Mouse (Mus musculus) embryonic fibroblast, embryonic 13.5 days (primary cell): ENCODE measurements around the gene Snx10. TPM values are rescaled to one million over a fixed set of nuclear protein-coding genes. Genes with fewer than 3 reads are reported as not detected.

Experiments
- H3K27ac ChIP-seq: 2 replicates; pipeline ENCODE4 v1.5.1; 2012; ENCODE audit warnings: low read length, control low read depth, inconsistent platforms; ENCODE audit not compliant: insufficient read depth
- H3K4me1 ChIP-seq: 2 replicates; pipeline ENCODE4 v1.6.1; 2011; ENCODE audit warnings: low read length; ENCODE audit not compliant: control insufficient read depth, insufficient read depth
- H3K4me3 ChIP-seq: 2 replicates; pipeline ENCODE4 v1.5.1; 2011; ENCODE audit warnings: mild to moderate bottlenecking, control low read depth, low read length; ENCODE audit not compliant: insufficient read depth
- CTCF ChIP-seq: IDR thresholded peaks from 2 replicates; pipeline ENCODE4 v1.5.1; 2011; ENCODE audit warnings: mild to moderate bottlenecking, control low read depth, low read length, moderate library complexity, borderline replicate concordance; ENCODE audit not compliant: insufficient read depth
- POLR2A ChIP-seq: IDR thresholded peaks from 2 replicates; pipeline ENCODE4 v1.6.1; 2011; ENCODE audit warnings: low read depth, mild to moderate bottlenecking, control low read depth, low read length, moderate library complexity
- polyA plus RNA-seq: library from polyadenylated mRNA; stranded (reverse); fragments of >200 nt; gene quantifications from 2 replicates; pipeline ENCODE4 v1.2.4, GENCODE M21; 2011; ENCODE audit warnings: low read depth; ENCODE audit not compliant: missing spikeins, insufficient read length

Snx10 gene
- polyA plus RNA-seq, 1 experiment: 27.5 TPM

DNA sequence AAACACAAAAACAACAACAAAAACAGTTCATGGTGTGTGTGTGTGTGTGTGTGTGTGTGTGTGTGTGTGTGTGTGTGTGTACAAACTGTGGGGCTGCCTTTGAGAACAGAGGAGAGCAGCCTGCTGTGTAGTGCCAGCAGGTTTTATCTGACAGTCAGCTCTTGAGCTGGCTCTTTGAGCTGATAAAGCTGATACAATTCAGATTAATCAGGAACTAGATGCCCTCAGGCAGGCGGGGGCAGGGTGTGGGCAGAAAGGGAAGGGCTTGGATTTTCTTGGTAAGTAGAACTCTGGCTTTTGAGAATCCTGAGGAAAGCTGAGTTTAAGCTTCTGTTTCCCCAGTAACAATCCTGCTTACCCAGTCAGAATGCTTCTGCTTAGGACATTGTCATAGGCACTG lies 18.0 kb upstream of the Snx10 start:
- TF ChIP-seq CTCF (no peak), POLR2A (no peak)
- H3K4me1 ChIP-seq: no peaks in the 10 kb centered on the region
- H3K27ac ChIP-seq: no peak overlapping the region
- no peak overlapping the region for H3K4me3 ChIP-seq

DNA sequence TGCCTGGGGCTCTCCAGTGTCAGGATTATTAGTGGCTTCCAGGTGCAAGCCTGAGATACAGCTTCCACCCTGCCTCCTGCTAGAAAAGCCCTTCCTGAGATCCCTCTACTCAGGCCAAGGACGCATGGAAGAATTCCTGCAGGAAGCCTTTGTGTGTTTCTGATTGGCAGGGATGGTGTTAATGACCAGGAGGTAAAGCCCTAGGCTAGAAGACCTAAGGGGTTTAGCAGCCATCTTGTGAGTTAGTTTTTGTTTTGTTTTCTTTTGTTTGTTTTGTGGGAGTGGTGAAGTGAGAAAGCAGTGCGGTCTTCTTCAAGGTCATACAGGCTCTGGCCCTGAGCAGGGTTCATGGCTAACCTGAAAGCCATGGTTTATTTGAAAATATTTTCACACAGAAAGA lies 16.1 kb upstream of the Snx10 start:
- TF ChIP-seq CTCF (no peak), POLR2A (no peak)
- no peak overlapping the region for H3K27ac ChIP-seq
- no peaks in the 10 kb centered on the region for H3K4me1 ChIP-seq
- H3K4me3 ChIP-seq: no peak overlapping the region

GRCm38 (mm10) chr6:51508750-51509648 lies 14.7 kb upstream of the Snx10 start:
- no peaks in the 10 kb centered on the region for H3K4me1 ChIP-seq
- H3K27ac ChIP-seq: no peak overlapping the region
- H3K4me3 ChIP-seq: no peak overlapping the region; the same call in 1 of the 2 replicates
- TF ChIP-seq CTCF (peak; percentile 77; the same call in 1 of the 2 replicates), POLR2A (0 out of 2 replicates have a peak, but pooled peaks have one; percentile 21)

DNA sequence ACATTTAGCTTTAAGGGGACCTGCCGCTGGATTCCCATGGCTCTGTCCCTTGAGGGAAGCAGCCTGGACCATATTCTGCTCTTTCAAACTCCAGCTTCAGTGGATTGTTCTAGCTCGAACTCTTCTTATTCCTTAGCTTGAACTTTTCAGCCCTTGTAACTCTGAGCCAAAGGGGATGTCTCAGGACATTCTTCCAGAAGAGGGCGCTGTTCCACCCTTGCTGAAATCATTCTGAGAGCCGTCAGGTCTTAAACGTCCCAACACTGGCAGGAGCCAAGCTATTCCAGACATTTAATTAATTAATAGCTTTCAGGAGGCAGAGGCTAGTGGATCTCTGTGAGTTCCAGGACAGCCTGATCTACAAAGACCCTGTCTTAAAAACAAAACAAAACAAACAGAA lies 13.6 kb upstream of the Snx10 start:
- Histone ChIP-seq H3K27ac (no peak overlapping the region), H3K4me3 (no peak overlapping the region), H3K4me1 (no peaks in the 10 kb centered on the region)
- no peak for TF ChIP-seq POLR2A
- no peak for TF ChIP-seq CTCF

- Histone ChIP-seq H3K4me1 (no peaks in the 10 kb centered on the region), H3K27ac (no peak overlapping the region), H3K4me3 (no peak overlapping the region)
- TF ChIP-seq POLR2A (no peak), CTCF (no peak)
These were observed 12.8 kb upstream of the Snx10 start for GRCm38 (mm10) chr6:51510946-51511345.

GRCm38 (mm10) chr6:51513745-51514144 lies 10.0 kb upstream of the Snx10 start:
- no peaks in the 10 kb centered on the region for H3K4me1 ChIP-seq
- H3K4me3 ChIP-seq: no peak overlapping the region
- no peak for TF ChIP-seq CTCF
- TF ChIP-seq POLR2A: no peak
- no peak overlapping the region for H3K27ac ChIP-seq

DNA sequence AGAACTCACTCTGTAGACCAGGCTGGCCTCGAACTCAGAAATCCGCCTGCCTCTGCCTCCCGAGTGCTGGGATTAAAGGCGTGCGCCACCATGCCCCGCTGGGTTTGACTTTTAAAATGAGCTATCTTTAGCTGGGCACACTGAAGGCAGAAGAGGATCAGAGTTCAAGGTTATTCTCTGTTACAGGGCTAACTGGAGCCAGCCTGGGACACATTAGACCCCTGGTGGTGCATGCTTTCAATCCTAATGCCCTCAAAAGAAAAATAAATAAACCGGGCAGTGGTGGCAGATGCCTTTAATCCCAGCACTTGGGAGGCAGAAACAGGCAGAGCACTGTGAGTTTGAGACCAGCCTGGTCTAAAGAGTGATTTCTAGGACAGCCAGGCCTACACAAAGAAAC lies 8.8 kb upstream of the Snx10 start:
- Histone ChIP-seq H3K4me3 (no peak overlapping the region), H3K4me1 (no peaks in the 10 kb centered on the region), H3K27ac (no peak overlapping the region)
- no peak for TF ChIP-seq CTCF
- TF ChIP-seq POLR2A: no peak

DNA sequence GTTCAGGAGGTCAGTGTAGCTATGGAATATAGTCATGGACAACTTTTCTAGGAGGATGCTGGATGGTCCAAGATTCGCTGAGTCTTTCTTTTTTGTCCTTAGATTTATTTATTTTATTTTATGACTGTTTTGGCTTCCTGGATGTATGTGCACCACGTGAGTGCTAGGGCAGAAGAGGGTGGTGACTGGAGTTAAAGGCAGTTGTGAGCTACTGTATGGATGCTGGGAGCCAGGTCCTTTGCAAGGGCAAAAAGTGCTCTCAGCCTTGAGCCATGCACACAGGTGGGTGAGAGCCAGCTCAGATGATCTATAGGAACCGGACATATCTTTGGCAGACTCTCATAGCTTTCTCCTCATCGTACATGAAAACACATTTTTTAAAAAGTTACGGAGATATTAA lies 391 bp upstream of the Snx10 start:
- Histone ChIP-seq H3K4me1 (peaks cover 5% of the 10 kb centered on the region), H3K4me3 (peak overlapping the region; percentile 33; the same call in 1 of the 2 replicates), H3K27ac (no peak overlapping the region)
- TF ChIP-seq CTCF: no peak
- TF ChIP-seq POLR2A: no peak

GRCm38 (mm10) chr6:51524321-51524931 lies 725 bp downstream of the Snx10 start:
- Histone ChIP-seq H3K4me3 (peak overlapping the region; percentile 62), H3K27ac (peak overlapping the region; percentile 11; the same call in 1 of the 2 replicates), H3K4me1 (peaks cover 5% of the 10 kb centered on the region)
- no peak for TF ChIP-seq CTCF
- TF ChIP-seq POLR2A: peak; percentile 54; the same call in 1 of the 2 replicates

GRCm38 (mm10) chr6:51525001-51525400 lies 1.3 kb downstream of the Snx10 start:
- Histone ChIP-seq H3K4me3 (peak overlapping the region; percentile 62), H3K4me1 (peaks cover 5% of the 10 kb centered on the region), H3K27ac (no peak overlapping the region)
- no peak for TF ChIP-seq POLR2A
- TF ChIP-seq CTCF: no peak
